Mouse (Mus musculus) E14TG2a.4 (cell line): ENCODE measurements at regions not wholly inside any gene's neighbourhood (a gene's known extent, or its start where the extent isn't known, plus 50 kb on each side); places are given as distances from the start of the nearest gene placed in this dataset.

Experiments used
- CTCF ChIP-seq: conservative IDR thresholded peaks from 2 replicates; pipeline ENCODE4 v1.5.1; 2014; ENCODE audit warnings: low read length
- NANOG ChIP-seq: IDR thresholded peaks from 2 replicates; pipeline ENCODE4 v1.6.1; 2014; ENCODE audit warnings: borderline replicate concordance, low read length, mixed read lengths
- POU5F1 ChIP-seq: IDR thresholded peaks from 2 replicates; pipeline ENCODE4 v1.6.1; 2014; ENCODE audit warnings: low read length, borderline replicate concordance

- TF ChIP-seq CTCF = no peak
- TF ChIP-seq NANOG = no peak
- TF ChIP-seq POU5F1 = no peak
Measured at GRCm38 (mm10) chr10:65716914-65717610, 1378.9 kb upstream of the Jmjd1c start.
